Mouse (Mus musculus) liver, embryonic 15.5 days (tissue): ENCODE results near the gene Zfp108. TPM values are rescaled to one million over a fixed set of nuclear protein-coding genes. Genes with fewer than 3 reads are reported as not detected.

ENCODE experiments used
- ATAC-seq: fragments of 200-750 bp; cut with Nextera tagmentation; 2 replicates; pipeline ENCODE4 v1.8.0; 2017; ENCODE audit warnings: moderate number of reproducible peaks, mild to moderate bottlenecking, moderate library complexity; ENCODE audit not compliant: insufficient read depth
- H3K27ac ChIP-seq: fragments of 300-500 bp; sonication (generic); replicated peaks from 2 replicates; pipeline ENCODE4 v1.5.1; 2015; ENCODE audit warnings: mild to moderate bottlenecking, inconsistent platforms
- H3K27me3 ChIP-seq: fragments of 300-500 bp; sonication (generic); 2 replicates; pipeline ENCODE4 v1.6.1; 2015; ENCODE audit warnings: mild to moderate bottlenecking, inconsistent platforms
- H3K36me3 ChIP-seq: fragments of 300-500 bp; sonication (generic); replicated peaks from 2 replicates; pipeline ENCODE4 v1.6.1; 2015; ENCODE audit warnings: moderate library complexity, mild to moderate bottlenecking, inconsistent platforms
- H3K4me1 ChIP-seq: fragments of 300-500 bp; sonication (generic); replicated peaks from 2 replicates; pipeline ENCODE4 v1.6.1; 2015; ENCODE audit warnings: inconsistent platforms
- H3K4me2 ChIP-seq: fragments of 300-500 bp; sonication (generic); 2 replicates; pipeline ENCODE4 v1.6.1; 2015; ENCODE audit warnings: moderate library complexity, mild to moderate bottlenecking, inconsistent platforms
- H3K4me3 ChIP-seq: fragments of 300-500 bp; sonication (generic); replicated peaks from 2 replicates; pipeline ENCODE4 v1.5.1; 2015; ENCODE audit warnings: mild to moderate bottlenecking, inconsistent platforms
- H3K9ac ChIP-seq: fragments of 300-500 bp; sonication (generic); 2 replicates; pipeline ENCODE4 v1.6.1; 2015; ENCODE audit warnings: moderate library complexity, mild to moderate bottlenecking, inconsistent platforms
- H3K9me3 ChIP-seq: fragments of 300-500 bp; sonication (generic); replicated peaks from 2 replicates; pipeline ENCODE4 v1.6.1; 2016; ENCODE audit warnings: inconsistent platforms
- WGBS: fragments of 180-500 bp; shearing (Covaris S2); methylation state at CpG from one replicate; pipeline ENCODE4 v1.1.7; 2015; ENCODE audit warnings: mixed read lengths; ENCODE audit not compliant: insufficient replicate concordance; 5-methylcytosine and 5-hydroxymethylcytosine counted together
- polyA plus RNA-seq: library from polyadenylated mRNA; unstranded; fragments of >200 nt; fragmentation: Nextera tagmentation; extraction: Ambion mirVana; gene quantifications from 2 replicates; pipeline ENCODE4 v1.2.1, GENCODE M21; 2015

Zfp108 gene
- polyA plus RNA-seq, 1 experiment from 2014 or later: 0.38 TPM

DNA sequence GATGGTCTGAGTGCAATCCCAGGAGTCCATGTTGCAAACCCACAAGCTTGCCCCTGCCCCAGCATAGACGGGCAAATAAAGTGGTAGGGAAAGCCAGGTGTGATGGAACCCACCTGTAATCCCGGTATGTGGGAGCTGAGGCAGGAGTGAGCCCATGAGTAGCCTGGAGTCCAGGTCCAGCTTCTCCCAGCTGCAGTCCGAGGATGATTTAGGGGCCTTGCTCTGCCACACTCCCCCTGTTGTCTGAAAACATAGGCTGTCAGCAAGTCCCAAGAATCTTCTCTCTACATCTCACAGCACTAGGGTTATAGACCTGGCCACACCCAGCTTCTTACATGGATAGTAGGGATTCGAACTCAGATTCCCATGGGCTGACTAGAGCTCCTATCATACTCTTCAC is 32.3 kb downstream of the Zfp108 start:
- no peak overlapping the region for H3K9ac ChIP-seq
- ATAC-seq: no peak
- WGBS: 63% methylated on average over 4 of the region's 4 CpGs
- H3K4me2 ChIP-seq: no peak overlapping the region
- H3K36me3 ChIP-seq: peaks cover 15% of the 10 kb centered on the region
- no peak overlapping the region for H3K4me3 ChIP-seq
- no peaks in the 10 kb centered on the region for H3K9me3 ChIP-seq
- H3K27ac ChIP-seq: no peak overlapping the region
- no peaks in the 10 kb centered on the region for H3K4me1 ChIP-seq
- H3K27me3 ChIP-seq: no peaks in the 10 kb centered on the region

- H3K4me3 ChIP-seq: no peak overlapping the region
- ATAC-seq: no peak
- WGBS: 62% methylated on average over 5 of the region's 5 CpGs
These were observed 33.1 kb downstream of the Zfp108 start for GRCm38 (mm10) chr7:24287670-24288069.

GRCm38 (mm10) chr7:24288512-24288911 is 33.9 kb downstream of the Zfp108 start:
- peaks cover 27% of the 10 kb centered on the region for H3K36me3 ChIP-seq
- no peaks in the 10 kb centered on the region for H3K9me3 ChIP-seq
- no peak overlapping the region for H3K4me2 ChIP-seq
- no peak overlapping the region for H3K9ac ChIP-seq
- no peaks in the 10 kb centered on the region for H3K27me3 ChIP-seq
- H3K4me1 ChIP-seq: 0 out of 2 replicates have a peak, but pooled peaks cover 3% of the 10 kb centered on the region
- ATAC-seq: no peak
- H3K27ac ChIP-seq: no peak overlapping the region
- WGBS: 78% methylated on average over 6 of the region's 6 CpGs
- H3K4me3 ChIP-seq: no peak overlapping the region

More at GRCm38 (mm10) chr7:24287670-24288069, 33.1 kb downstream of the Zfp108 start:
- Histone ChIP-seq H3K27ac (no peak overlapping the region), H3K4me2 (no peak overlapping the region), H3K9me3 (no peaks in the 10 kb centered on the region), H3K4me1 (no peaks in the 10 kb centered on the region), H3K9ac (no peak overlapping the region), H3K36me3 (peaks cover 23% of the 10 kb centered on the region), H3K27me3 (no peaks in the 10 kb centered on the region)

GRCm38 (mm10) chr7:24290106-24290693 is 35.6 kb downstream of the Zfp108 start:
- no peaks in the 10 kb centered on the region for H3K27me3 ChIP-seq
- WGBS: 77% methylated on average over 4 of the region's 4 CpGs
- H3K4me3 ChIP-seq: no peak overlapping the region
- 0 out of 2 replicates have a peak, but pooled peaks cover 8% of the 10 kb centered on the region for H3K4me1 ChIP-seq
- H3K9ac ChIP-seq: no peak overlapping the region
- no peaks in the 10 kb centered on the region for H3K9me3 ChIP-seq
- peaks cover 32% of the 10 kb centered on the region for H3K36me3 ChIP-seq
- H3K27ac ChIP-seq: no peak overlapping the region
- H3K4me2 ChIP-seq: no peak overlapping the region
- no peak for ATAC-seq

GRCm38 (mm10) chr7:24291387-24292090 is 36.9 kb downstream of the Zfp108 start:
- WGBS: 82% methylated on average over 27 of the region's 27 CpGs
- peaks cover 39% of the 10 kb centered on the region for H3K36me3 ChIP-seq
- ATAC-seq: no peak

DNA sequence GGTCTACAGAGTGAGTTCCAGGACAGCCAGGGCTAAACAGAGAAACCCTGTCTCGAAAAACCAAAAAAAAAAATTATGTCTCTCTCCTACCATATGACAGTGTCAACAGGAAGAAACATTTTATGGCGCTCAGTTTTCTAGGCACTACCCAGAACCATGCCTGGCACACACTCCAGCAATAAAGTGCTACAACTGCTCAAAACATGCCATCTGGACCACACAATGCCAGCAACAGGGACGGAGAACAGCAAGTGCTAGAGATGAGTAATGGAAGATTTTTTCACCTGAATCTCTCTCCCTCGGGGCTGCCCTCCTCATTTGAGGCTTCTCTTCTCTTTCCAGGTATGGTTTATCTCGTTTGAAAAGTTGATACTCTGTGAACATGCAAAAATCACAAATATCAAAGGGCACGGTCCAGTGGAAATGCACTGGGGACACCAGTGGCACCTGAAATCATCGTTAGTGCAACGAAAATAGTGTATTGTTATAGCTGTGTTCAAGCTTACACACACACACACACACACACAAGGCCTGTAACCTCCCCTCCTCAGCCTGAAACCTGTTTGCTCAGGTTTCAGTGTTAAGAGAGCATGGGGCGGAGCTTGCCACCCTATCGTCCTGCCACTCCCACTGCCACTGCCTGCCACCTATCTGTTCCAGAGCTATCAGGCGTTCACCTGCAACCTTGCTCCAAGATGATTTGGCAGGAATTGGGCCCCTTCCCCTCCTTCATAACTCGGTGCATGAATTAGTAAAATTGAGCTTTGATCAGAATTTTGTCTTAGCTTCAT is 38.7 kb downstream of the Zfp108 start:
- H3K4me1 ChIP-seq: 0 out of 2 replicates have a peak, but pooled peaks cover 12% of the 10 kb centered on the region
- H3K36me3 ChIP-seq: peaks cover 39% of the 10 kb centered on the region
- H3K4me2 ChIP-seq: no peak overlapping the region
- H3K27ac ChIP-seq: no peak overlapping the region
- no peaks in the 10 kb centered on the region for H3K27me3 ChIP-seq
- no peaks in the 10 kb centered on the region for H3K9me3 ChIP-seq
- WGBS: 69% methylated on average over 12 of the region's 12 CpGs
- no peak overlapping the region for H3K4me3 ChIP-seq
- ATAC-seq: no peak
- H3K9ac ChIP-seq: no peak overlapping the region

More at GRCm38 (mm10) chr7:24291387-24292090, 36.9 kb downstream of the Zfp108 start:
- no peak overlapping the region for H3K9ac ChIP-seq
- H3K27ac ChIP-seq: no peak overlapping the region
- H3K4me3 ChIP-seq: no peak overlapping the region
- no peaks in the 10 kb centered on the region for H3K9me3 ChIP-seq
- no peaks in the 10 kb centered on the region for H3K27me3 ChIP-seq
- H3K4me1 ChIP-seq: 0 out of 2 replicates have a peak, but pooled peaks cover 8% of the 10 kb centered on the region
- H3K4me2 ChIP-seq: no peak overlapping the region

GRCm38 (mm10) chr7:24294763-24295162 is 40.2 kb downstream of the Zfp108 start:
- Histone ChIP-seq H3K27me3 (no peaks in the 10 kb centered on the region), H3K9me3 (no peaks in the 10 kb centered on the region), H3K4me1 (peaks cover 26% of the 10 kb centered on the region), H3K9ac (no peak overlapping the region), H3K4me3 (no peak overlapping the region), H3K36me3 (peaks cover 39% of the 10 kb centered on the region), H3K4me2 (no peak overlapping the region), H3K27ac (no peak overlapping the region)
- no peak for ATAC-seq
- WGBS: 76% methylated on average over 4 of the region's 4 CpGs

- Histone ChIP-seq H3K4me2 (no peak overlapping the region), H3K27me3 (no peaks in the 10 kb centered on the region), H3K36me3 (peaks cover 34% of the 10 kb centered on the region), H3K9ac (no peak overlapping the region), H3K4me1 (peaks cover 32% of the 10 kb centered on the region), H3K9me3 (no peaks in the 10 kb centered on the region), H3K4me3 (no peak overlapping the region), H3K27ac (no peak overlapping the region)
- ATAC-seq: no peak
- WGBS: 83% methylated on average over 7 of the region's 7 CpGs
These were observed 40.8 kb downstream of the Zfp108 start for GRCm38 (mm10) chr7:24295376-24295775.

- Histone ChIP-seq H3K4me3 (no peak overlapping the region), H3K27me3 (no peaks in the 10 kb centered on the region), H3K9ac (no peak overlapping the region), H3K36me3 (peaks cover 29% of the 10 kb centered on the region), H3K4me1 (peaks cover 41% of the 10 kb centered on the region), H3K4me2 (no peak overlapping the region), H3K27ac (no peak overlapping the region), H3K9me3 (no peaks in the 10 kb centered on the region)
- 80% methylated on average over 7 of the region's 7 CpGs for WGBS
- ATAC-seq: no peak
These were observed 41.8 kb downstream of the Zfp108 start for GRCm38 (mm10) chr7:24296386-24296785.

GRCm38 (mm10) chr7:24297361-24298095 is 42.9 kb downstream of the Zfp108 start:
- no peak overlapping the region; the same call in 1 of the 2 replicates for H3K4me2 ChIP-seq
- no peak overlapping the region for H3K9ac ChIP-seq
- peaks cover 41% of the 10 kb centered on the region for H3K4me1 ChIP-seq
- peaks cover 17% of the 10 kb centered on the region for H3K36me3 ChIP-seq
- no peak for ATAC-seq
- no peaks in the 10 kb centered on the region for H3K9me3 ChIP-seq
- 84% methylated on average over 15 of the region's 15 CpGs for WGBS
- H3K4me3 ChIP-seq: no peak overlapping the region
- no peaks in the 10 kb centered on the region for H3K27me3 ChIP-seq
- H3K27ac ChIP-seq: no peak overlapping the region
